Mouse (Mus musculus): ENCODE data around the gene Stk36. TPM values are rescaled to one million over a fixed set of nuclear protein-coding genes. Genes with fewer than 3 reads are reported as not detected.

Stk36 gene
- polyA plus RNA-seq, 1 experiment from 2014 or later: 19.7 TPM

Small RNA genes lying within 50 kb of the gene (microRNA-seq; reads per million reads assigned to microRNA genes)
- gene Gm25035: not detected

Other genes starting within 250 kb of the Stk36 start
- 0.50 and 0.93 TPM in 2 replicates for gene Catip, start 239.3 kb upstream of the Stk36 start, polyA plus RNA-seq (2014; fragmentation: Nextera tagmentation; extraction: Ambion mirVana)
- 1.9 and 2.4 TPM in 2 replicates for gene Slc11a1, start 226.2 kb upstream of the Stk36 start, polyA plus RNA-seq (2014; fragmentation: Nextera tagmentation; extraction: Ambion mirVana)
- gene Ctdsp1, start 209.9 kb upstream of the Stk36 start, polyA plus RNA-seq (2014; fragmentation: Nextera tagmentation; extraction: Ambion mirVana): 19.9 and 22.3 TPM in 2 replicates
- gene Vil1, start 192.1 kb upstream of the Stk36 start, polyA plus RNA-seq (2014; fragmentation: Nextera tagmentation; extraction: Ambion mirVana): 0.14 and 0.33 TPM in 2 replicates
- gene Cnot9, start 95.4 kb upstream of the Stk36 start, polyA plus RNA-seq (2014; fragmentation: Nextera tagmentation; extraction: Ambion mirVana): 63.2 and 66.1 TPM in 2 replicates
- 3.3 and 3.9 TPM in 2 replicates for gene Plcd4, start 58.6 kb upstream of the Stk36 start, polyA plus RNA-seq (2014; fragmentation: Nextera tagmentation; extraction: Ambion mirVana)
- gene Usp37, start 57.2 kb upstream of the Stk36 start, polyA plus RNA-seq (2014; fragmentation: Nextera tagmentation; extraction: Ambion mirVana): 28.6 and 35.9 TPM in 2 replicates
- 5.4 and 8.0 TPM in 2 replicates for gene Zfp142, start 13.2 kb upstream of the Stk36 start, polyA plus RNA-seq (2014; fragmentation: Nextera tagmentation; extraction: Ambion mirVana)
- gene Bcs1l, start 13.2 kb upstream of the Stk36 start, polyA plus RNA-seq (2014; fragmentation: Nextera tagmentation; extraction: Ambion mirVana): 26.0 and 27.7 TPM in 2 replicates
- 15.4 and 15.8 TPM in 2 replicates for gene Rnf25, start within 50 bp of the Stk36 start, polyA plus RNA-seq (2014; fragmentation: Nextera tagmentation; extraction: Ambion mirVana)
- gene Ttll4, start 60.3 kb downstream of the Stk36 start, polyA plus RNA-seq (2014; fragmentation: Nextera tagmentation; extraction: Ambion mirVana): 14.0 and 14.4 TPM in 2 replicates
- gene Cyp27a1, start 112.1 kb downstream of the Stk36 start, polyA plus RNA-seq (2014; fragmentation: Nextera tagmentation; extraction: Ambion mirVana): 1.2 and 1.9 TPM in 2 replicates
- gene Prkag3, start 147.8 kb downstream of the Stk36 start, polyA plus RNA-seq (2014; fragmentation: Nextera tagmentation; extraction: Ambion mirVana): not detected in 2 replicates
- gene Wnt6, start 170.4 kb downstream of the Stk36 start, polyA plus RNA-seq (2014; fragmentation: Nextera tagmentation; extraction: Ambion mirVana): 1.3 and 3.6 TPM in 2 replicates
- gene Wnt10a, start 190.1 kb downstream of the Stk36 start, polyA plus RNA-seq (2014; fragmentation: Nextera tagmentation; extraction: Ambion mirVana): 0.56 and 0.69 TPM in 2 replicates